Mouse (Mus musculus) layer of hippocampus, adult 2 months (tissue): ENCODE data around the gene Paqr9. TPM values are rescaled to one million over a fixed set of nuclear protein-coding genes. Genes with fewer than 3 reads are reported as not detected.

ENCODE experiments used
- DNase-seq, 2 experiments: peaks; one replicate each; pipeline ENCODE4 v3.0.0; 2022; ENCODE audit warnings: low spot score in 2 of 2
- H3K27ac ChIP-seq: fragments of 200-600 bp; 2 replicates; pipeline ENCODE4 v1.8.1; 2022
- H3K4me3 ChIP-seq: fragments of 200-600 bp; 2 replicates; pipeline ENCODE4 v1.8.1; 2022; ENCODE audit warnings: mild to moderate bottlenecking
- CTCF ChIP-seq: fragments of 200-600 bp; conservative IDR thresholded peaks from 2 replicates; pipeline ENCODE4 v1.8.1; 2022; ENCODE audit warnings: antibody characterized with exemption, mild to moderate bottlenecking, moderate library complexity
- total RNA-seq, 2 experiments: library from RNA; stranded (reverse); gene quantifications; 2 replicates each; pipeline ENCODE4 v1.2.3; 2021

Gene Paqr9
- total RNA-seq, 2 experiments from 2014 or later: 45.9 to 47.6 TPM

- H3K4me3 ChIP-seq: no peak overlapping the region
- DNase-seq: no peak
- no peak for TF ChIP-seq CTCF
- no peak overlapping the region for H3K27ac ChIP-seq
These were observed 12.0 kb downstream of the Paqr9 start for GRCm38 (mm10) chr9:95571494-95571893.

DNA sequence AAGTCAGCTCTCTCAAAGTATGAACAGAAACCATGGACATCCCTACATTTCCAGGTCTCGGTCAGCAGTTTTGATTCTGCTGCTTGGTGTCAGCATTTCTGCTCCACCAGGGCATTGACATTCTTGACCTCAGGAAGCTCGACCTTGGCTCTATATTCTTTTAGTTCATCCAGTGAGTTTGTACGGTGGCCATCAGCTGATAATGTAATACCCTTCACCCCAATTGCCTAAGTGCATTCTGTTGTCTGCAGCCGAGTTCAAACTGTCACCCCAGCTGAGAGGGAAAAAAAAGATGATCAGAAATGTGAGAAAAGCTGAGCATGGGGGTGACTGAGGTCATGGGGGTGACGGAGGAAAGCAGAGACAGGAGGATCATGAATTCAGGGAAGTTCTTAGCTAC lies 13.1 kb downstream of the Paqr9 start:
- no peak for DNase-seq
- no peak for TF ChIP-seq CTCF
- Histone ChIP-seq H3K4me3 (no peak overlapping the region), H3K27ac (no peak overlapping the region)

DNA sequence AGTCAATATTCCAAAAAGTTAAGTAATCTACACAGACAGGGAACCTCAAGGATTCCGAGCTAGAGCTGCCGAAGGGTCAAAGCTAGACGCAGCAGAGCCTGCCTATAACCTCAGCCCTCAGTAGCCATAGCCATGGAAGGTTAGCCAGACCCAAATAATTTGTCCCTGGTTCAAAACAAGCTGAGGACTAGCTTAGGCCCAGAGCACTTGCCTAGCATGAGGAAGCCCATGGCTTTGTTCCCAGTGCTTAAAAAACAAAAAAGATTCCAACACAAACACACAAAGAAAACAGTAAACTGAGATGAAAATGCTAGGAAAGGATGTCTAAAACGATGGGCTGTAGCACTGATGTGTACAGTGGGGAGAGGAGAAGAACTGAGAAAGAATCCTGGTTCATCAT lies 14.7 kb downstream of the Paqr9 start:
- Histone ChIP-seq H3K4me3 (no peak overlapping the region), H3K27ac (no peak overlapping the region)
- DNase-seq: no peak
- no peak for TF ChIP-seq CTCF

- no peak for DNase-seq
These were observed 18.0 kb downstream of the Paqr9 start for GRCm38 (mm10) chr9:95577502-95577901.

GRCm38 (mm10) chr9:95578366-95578895 lies 19.0 kb downstream of the Paqr9 start:
- no peak overlapping the region for H3K27ac ChIP-seq
- no peak for TF ChIP-seq CTCF
- H3K4me3 ChIP-seq: no peak overlapping the region
- no peak for DNase-seq

More at GRCm38 (mm10) chr9:95577502-95577901, 18.0 kb downstream of the Paqr9 start:
- TF ChIP-seq CTCF: no peak
- Histone ChIP-seq H3K27ac (no peak overlapping the region), H3K4me3 (no peak overlapping the region)

DNA sequence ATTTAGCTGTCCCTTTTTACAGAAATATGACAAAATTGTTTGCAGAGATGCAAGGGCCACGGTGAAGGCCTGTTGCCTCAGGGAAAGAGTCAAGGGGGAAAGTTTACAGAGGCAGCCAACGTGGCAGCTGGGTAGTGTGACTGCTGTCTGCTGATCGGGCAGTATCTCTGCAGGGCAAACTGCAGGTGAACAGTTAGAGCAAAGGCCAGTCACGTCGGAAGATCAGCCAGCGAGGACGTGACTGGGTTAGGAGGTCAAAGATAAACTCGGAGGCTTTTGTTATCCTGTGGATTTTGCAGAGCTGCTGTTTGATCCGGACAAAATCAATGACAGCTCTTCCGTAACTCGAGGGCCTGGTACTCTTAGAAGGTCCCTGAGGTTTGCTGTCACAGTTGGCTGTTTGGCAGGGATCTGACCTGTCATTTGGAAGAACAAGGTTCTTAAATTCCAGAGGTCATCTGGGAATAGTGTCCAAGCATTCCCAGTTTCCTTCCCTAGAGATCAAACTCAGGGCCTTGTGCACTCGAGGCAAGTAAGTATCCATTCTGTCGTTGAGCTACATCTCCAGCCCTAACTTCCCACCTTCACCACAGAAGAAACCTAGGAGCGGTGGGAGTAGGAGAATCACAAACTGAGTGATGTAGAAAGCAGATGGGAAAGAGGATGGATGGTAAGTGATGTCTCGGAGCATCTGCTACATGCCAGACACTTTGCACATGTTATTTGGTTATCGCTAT lies 21.7 kb downstream of the Paqr9 start:
- Histone ChIP-seq H3K4me3 (no peak overlapping the region), H3K27ac (no peak overlapping the region)
- DNase-seq: no peak
- TF ChIP-seq CTCF: no peak

- no peak for TF ChIP-seq CTCF
- peak overlapping the region; percentile 20; the same call in 1 of the 2 replicates for H3K4me3 ChIP-seq
- DNase-seq: no peak
- H3K27ac ChIP-seq: no peak overlapping the region
These were observed 22.5 kb downstream of the Paqr9 start for GRCm38 (mm10) chr9:95581758-95582515.

GRCm38 (mm10) chr9:95582555-95582954 lies 23.1 kb downstream of the Paqr9 start:
- no peak for DNase-seq
- TF ChIP-seq CTCF: no peak
- H3K4me3 ChIP-seq: no peak overlapping the region
- H3K27ac ChIP-seq: no peak overlapping the region

- no peak overlapping the region for H3K4me3 ChIP-seq
- no peak overlapping the region for H3K27ac ChIP-seq
- DNase-seq: no peak
- no peak for TF ChIP-seq CTCF
These were observed 26.6 kb downstream of the Paqr9 start for GRCm38 (mm10) chr9:95586046-95586445.

DNA sequence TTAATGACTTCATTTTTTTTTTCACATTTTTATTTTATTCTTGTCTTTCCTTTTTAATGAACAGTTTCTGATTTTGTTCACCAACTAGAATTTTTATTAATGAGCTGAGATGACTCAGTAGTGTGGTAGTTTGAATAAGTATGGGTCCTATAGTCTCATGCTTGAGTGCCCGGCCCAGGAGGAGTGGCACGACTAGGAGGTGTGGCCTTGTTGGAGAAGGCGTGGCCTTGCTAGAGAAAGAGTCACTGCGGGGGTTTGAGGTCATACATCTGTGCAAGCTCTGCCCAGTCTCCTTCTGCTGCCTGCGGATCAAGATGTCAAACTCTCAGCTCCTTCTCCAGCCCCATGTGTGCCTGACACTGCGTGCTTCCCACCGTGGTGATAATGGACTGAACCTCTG lies 28.6 kb downstream of the Paqr9 start:
- no peak overlapping the region for H3K27ac ChIP-seq
- TF ChIP-seq CTCF: no peak
- no peak overlapping the region for H3K4me3 ChIP-seq
- no peak for DNase-seq

DNA sequence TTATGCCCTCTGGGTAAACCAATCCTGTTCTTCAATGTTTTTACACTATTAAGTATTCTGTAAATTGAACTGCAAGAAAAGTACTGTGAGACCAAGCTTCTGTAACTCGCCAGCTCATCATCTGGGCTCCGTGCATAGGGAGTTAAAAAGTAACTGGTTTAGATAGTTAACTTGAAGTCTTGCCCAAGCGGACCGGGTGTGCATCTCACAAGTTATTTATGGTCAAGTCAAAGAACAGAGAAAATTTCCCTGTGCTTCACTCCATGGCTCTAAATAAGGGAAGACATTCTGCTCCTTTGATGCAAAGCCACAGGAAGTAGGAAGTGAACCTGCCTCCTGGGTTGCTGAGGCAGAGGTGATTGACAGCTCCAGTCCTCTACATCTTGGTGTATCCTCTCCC lies 34.8 kb downstream of the Paqr9 start:
- Histone ChIP-seq H3K27ac (no peak overlapping the region), H3K4me3 (no peak overlapping the region)
- TF ChIP-seq CTCF: no peak
- no peak for DNase-seq

- Histone ChIP-seq H3K4me3 (peak overlapping the region; percentile 29), H3K27ac (no peak overlapping the region)
- TF ChIP-seq CTCF: no peak
- no peak for DNase-seq
These were observed 38.2 kb downstream of the Paqr9 start for GRCm38 (mm10) chr9:95597466-95598178.

DNA sequence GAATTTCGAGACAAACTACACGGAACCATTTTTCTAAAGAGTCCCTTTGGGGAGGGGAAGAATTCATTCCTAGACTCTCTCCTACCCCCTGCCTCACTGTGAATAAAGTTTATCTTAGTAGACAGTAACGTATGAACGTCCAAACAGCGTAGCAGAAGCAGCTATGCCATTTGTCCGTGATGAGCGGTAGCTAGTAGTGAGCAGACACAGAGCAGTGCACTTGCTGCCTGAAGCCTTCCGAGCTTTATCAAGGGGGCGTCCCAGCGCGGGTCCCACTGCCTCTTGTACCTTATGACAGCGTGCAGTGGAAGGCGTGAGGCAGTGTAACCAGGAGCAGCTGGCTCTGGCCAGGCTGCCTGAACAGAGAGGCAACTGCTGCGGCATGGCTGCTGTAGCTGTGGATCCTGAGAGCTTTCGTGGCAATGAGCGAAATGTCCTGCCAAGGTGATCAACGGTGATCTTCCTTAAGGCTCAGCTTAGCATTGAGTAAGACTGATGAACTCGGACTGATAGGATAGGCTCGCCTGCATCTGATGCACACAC lies 38.8 kb downstream of the Paqr9 start:
- Histone ChIP-seq H3K4me3 (peak overlapping the region; percentile 29), H3K27ac (no peak overlapping the region)
- no peak for DNase-seq
- TF ChIP-seq CTCF: no peak
